Mouse (Mus musculus) embryo, embryonic 11 days (tissue): ENCODE data around the gene Myh14.

ENCODE experiments used
- DNase-seq: peaks from one replicate; pipeline ENCODE4 v3.0.0-alpha.2; 2015

Myh14 gene

DNA sequence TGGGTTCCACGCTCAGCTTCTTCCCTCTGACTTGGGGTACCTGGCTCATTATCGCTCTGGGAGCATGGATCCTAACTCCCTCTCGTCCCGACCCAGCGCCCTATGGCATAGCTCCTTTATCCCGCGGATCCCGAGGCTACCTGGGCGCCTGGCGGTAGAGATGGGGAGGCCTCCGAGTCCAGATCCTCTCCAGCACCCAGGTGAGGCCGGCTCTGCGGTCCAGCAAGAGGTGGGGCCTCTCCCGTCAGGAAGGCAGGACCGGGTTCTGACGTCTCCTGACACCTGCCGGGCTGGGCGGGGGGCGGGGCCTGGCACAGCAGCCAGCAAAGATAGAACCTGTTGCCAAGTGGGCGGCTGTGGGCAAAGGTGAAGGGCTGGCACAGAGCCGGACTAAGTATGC lies 1.5 kb downstream of the Myh14 start:
- DNase-seq, result no peak

DNA sequence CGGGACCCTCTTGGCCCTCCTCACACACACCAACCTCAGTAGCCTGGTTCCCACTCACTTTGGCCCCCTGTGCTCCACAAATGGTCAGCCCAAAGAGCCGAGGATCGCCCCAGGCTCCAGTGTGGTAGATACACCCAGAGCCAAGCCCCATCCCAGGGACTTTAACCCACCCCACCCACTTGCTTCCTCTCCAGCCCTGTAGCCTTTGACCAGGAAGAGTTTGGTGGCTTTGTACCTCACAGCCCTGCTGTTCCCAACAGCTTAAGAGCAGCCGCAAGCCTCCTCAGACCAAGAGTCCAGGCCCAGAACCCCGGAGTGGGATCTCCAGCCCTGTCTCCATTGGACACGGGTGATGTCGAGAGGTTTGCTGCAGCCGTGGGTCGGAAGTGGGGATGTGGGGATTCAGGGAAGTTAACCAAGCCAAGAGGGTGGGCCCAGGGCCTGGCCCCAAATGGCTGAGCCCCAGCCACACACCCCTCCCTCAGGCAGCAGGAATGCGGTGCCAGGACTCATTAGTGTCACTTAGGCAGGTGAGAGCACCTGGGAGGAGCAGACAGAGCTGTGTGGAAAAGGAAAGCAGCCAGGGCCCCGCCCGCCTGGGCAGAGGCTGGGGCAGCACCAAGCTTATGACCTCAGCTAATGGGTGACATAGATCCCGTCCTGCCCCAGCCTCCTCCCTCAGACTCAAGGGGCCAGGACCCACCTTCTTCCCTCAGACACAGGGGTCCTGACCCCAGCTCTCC lies 2.5 kb downstream of the Myh14 start:
- DNase-seq, result no peak

DNA sequence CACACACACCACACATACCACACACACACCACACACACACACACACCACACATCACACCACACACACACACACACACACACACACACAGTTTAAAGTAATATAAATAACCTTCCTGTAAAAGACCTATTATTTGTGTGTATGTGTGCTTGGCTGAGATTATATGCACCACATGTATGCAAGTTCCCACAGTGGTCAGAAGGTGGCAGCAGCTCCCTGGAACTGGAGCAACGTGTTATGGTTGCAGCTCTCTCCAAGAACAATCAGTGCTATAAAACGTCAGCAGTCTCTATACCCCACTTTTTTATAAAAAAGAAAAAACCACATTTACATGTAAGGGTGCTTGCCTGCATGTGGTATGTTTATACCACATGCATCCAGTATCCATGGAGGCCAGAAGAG lies 4.2 kb downstream of the Myh14 start:
- no peak for DNase-seq

DNA sequence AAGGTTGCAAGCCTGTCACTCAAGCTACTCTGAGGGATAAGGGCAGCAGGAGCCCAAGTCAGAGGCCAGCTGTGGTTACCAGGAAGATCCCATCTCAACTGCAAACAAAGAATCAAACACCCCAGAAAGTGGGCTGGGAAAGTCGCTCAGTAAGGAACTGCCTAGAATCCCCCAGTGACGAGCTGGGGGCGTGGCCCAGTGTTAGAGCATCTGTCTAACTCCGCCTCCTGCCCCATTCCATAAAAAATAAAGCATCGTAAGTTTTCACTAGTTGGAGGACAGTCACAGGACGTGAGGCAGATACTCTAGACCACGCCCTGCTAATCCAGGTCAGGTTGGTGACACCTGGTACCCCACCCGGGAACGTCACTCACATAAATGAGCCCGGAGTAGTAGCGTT lies 5.9 kb downstream of the Myh14 start:
- no peak for DNase-seq

DNA sequence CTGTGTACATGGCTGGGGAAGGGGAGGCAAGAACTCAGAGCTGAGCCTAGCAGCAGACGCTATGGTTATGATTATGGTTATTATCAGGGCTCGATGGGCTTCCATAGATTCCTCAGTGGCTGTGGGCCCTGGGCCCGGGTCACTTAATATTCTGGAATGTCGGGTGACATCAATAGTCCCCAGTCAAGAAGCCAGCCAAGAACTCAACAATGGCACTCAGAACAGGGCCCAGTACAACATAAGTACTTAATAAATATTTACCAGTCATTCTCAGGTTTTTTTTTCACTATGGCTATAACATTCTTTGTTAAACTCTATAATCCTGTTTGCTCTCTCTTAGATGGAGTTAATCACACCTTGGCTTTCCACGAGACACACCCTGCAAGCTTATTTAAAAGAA lies 7.1 kb downstream of the Myh14 start:
- no peak for DNase-seq

DNA sequence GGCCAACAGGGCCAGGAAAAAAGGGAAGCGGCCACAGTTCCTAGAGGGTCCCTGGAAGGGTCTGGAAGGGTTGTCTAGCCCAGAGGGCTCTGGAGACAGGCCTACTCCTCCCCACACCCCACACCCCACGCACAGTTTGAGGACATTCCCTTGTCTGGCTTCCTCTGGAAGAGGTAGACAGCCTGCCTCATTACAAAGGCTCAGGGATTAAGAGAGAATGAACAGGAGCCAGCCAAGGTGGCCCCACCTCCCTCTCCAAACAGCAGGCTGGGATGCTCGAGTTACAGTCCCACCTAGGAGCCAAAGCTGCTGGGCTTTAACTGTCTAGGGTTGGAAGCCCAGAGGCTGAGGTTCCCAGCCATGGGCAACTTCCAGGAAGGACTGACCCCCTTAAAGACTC lies 8.1 kb downstream of the Myh14 start:
- DNase-seq, result no peak

DNA sequence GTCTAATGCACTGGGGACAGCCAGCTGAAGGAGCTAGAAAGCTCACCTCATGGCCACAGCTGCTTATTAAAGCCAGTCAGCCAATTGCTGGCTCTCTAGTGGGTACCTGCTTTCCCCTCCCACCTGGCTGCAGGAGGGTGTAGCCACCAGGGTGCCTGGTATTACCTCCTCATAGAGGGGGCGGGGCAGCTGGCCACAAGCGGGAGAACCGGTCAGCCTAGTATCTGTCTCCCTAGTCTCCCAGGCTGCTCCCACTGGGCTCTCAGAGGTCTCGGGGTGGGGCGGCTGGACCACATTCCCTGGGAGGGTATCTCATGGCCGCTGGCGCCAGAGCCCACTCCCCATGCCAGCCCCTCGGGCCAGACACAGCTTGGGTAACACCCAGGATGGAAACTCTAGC lies 8.5 kb downstream of the Myh14 start:
- DNase-seq, result no peak

DNA sequence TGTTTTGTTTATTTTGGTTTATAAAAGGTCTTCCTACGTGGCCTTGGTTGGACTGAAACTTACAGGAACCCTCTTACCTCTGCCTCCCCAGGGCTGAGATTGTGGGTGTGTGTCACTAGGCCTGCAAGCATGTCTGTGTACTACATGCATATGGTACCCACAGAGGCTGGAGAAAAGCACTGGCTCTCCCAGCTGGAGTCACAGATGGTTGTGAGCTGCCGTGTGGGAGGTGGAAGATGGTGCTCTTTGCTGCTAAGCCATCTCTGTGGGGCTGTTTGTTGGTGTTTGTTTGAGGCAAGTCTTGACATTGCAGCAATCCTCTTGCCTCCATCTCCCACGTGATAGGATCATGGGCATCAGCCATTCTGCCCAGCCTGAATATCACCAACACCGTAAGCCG lies 9.4 kb downstream of the Myh14 start:
- DNase-seq, result no peak

DNA sequence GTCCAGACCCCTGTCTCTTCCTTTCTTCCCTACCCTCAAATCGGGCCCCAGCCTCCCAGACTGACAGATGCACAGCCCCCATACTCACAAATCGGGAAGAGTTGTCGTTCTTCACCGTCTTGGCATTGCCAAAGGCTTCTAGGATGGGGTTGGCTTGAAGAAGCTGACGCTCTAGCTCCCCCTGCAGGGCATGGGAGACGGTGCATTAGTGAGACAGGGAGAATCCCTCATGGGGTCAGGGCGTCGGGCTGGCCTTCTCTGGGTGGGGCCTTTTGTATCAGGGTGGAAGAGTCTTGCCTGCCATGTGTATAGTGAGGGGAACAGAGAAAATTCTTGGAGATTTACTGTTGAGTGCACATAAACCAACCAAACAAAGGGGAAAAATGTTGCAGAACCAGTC lies 15.1 kb downstream of the Myh14 start:
- peak; percentile 62 for DNase-seq

DNA sequence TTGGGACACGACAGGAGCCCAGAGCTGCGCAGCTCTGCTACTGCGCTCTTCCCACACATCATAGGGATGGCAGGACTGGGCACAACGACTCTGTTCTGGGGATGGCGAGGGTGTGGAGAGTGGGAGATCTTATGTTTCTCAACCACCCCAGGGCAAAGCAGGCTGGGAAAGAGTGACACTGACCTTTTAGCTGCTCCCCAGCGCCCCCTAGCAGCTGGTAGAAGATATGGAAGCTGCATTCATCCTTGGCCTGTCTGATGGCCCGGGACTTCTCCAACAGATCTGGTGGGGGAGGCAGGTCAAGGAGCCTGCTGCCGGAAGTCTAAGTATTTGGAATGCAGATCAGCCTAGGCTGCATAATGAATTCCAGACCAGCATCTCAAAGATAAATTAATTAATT lies 16.9 kb downstream of the Myh14 start:
- no peak for DNase-seq

DNA sequence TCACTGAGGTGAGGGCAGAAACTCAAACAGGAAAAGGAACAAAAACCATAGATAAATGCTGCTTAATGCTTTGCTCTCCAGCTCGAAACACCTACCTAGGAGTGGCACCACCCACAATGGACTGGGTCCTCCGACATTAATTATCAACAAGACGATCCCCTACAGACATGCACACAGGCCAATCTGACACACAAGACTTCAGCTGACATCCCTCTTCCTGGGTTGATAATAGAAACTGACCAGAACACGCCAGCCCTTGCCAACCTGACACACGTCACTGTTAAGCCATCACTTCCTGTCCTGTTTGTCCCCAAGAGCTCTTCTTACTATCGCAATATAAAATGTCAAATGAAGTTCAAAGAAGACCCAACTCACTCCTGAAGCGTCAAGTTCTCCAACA lies 19.2 kb downstream of the Myh14 start:
- DNase-seq, result no peak

DNA sequence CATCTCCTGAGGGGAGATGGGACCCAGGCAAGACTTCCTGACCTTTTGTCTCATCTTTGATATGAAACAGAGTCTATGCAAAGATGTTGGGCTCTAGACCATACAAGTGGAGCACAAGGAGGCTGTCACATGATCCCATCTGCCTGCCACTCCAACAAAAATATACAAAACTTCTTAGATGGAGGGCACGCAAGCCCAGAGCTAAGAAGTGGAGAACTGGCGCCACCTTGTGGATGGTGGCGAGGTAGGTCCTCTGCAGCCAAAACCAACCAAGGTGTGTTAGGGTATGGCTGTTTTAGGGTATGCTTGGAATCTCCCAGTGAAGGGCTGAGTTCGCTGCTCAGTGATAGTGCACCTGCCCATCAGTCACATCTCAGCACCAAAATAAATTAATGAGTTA lies 20.7 kb downstream of the Myh14 start:
- DNase-seq, result peak; percentile 78

DNA sequence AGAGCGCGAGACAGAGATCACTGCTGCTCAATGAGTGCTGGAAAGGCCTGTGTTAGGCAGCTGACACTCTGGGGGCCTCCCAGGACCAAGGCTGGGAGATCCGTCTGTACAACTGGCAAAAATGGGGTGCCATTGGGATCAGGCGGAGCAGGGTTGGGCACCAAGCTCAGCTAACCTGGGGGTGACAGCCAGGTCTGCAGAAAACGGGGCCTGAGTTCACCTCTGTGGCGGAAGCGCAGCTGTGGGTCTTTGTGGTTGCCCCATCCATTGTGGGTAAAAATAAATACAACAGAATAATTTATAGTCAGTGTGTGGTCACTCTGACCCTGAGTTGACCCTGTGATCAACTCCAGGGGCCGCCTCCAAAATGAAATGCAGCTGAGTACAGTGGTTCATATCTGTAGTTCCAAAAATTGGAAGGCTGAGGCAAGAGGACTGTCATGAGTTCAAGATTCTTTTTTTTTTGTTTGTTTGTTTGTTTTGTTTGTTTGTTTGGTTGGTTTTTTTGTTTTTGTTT lies 21.5 kb downstream of the Myh14 start:
- DNase-seq, result no peak

DNA sequence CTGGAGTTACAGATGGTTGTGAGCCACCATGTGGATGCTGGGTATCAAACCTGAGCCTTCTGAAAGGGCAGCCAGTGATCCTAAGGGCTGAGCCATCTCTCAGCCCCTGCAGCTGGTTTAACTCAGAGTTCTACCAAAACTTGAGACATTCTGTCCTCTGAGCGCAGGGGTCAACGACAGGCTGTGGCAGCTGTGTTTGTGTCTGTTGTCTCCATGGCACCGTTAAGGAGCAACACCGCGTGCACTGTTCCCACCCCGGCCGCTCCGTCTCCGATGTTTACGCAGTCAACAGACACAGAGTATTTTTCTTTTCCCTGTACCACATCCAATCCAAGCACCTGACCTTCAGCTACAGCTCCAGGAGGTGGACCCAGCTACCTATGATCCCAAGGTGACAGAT lies 22.9 kb downstream of the Myh14 start:
- no peak for DNase-seq

DNA sequence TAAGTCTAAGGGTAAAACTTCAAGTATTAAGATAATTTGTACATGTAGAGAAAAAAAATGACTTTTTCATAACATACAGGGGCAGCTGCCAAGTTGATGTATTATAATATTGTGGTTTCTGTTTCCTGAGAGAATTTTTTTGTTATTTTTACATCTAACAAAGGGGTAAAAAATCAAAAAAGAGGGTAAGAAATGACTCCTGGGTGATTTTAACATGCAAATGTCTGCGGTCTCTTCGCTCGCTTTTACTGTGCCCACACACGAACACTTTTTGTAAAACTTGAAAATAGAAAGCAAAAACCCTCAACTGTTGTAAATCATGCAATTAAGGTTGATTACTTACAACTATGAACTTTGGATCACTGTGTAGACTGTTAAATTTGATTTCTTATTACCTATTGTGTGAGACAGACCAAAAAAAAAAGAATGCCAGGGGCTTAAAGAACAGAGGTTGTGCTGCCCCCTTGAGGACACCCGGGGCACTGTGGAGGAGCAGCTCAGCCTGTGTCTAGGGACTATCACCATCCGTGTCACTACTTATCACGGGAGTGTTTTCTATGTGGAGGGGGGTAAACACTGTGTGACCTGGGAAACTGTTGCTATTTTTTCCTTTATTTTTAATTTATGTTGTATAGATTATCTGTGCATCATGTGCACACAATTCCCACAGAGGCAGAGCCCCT lies 23.5 kb downstream of the Myh14 start:
- peak; percentile 78 for DNase-seq

DNA sequence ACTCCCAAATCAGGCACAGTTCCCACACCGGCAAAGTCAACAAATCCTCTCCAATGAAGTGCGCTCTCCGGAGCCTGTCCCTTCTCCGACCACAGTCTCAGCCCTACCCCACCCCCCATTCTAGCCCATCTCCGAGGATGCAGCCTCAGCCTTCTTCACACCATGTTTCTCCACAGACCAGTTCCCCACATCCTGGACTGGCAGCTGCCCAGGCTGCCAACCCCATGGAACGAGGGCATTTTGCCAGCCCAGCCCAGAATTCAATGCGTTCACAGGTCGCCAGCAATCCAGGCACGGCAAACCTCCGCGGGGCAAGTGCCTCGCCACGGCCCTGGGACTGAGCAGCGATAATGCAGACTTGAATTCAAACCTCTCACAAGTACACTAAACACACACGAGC lies 24.7 kb downstream of the Myh14 start:
- DNase-seq, result no peak

DNA sequence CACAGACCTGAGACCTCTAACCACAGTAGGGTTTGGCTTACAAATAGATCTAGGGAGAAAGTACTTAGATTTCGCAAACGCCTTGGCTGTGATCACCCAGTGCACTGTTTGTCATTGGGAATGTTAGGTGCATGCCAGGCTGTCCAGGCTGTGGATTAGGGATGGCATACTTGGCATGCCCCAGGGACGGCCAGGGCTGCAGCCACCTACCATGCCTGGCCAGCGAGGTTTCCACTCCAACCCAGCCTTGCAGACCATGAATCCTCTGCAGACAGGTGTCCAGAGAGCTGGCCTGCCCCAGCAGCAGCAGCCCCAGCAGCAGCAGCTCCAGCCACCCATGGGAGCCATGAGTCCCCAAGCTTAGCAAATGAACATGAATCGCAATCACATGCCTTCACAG lies 25.4 kb downstream of the Myh14 start:
- DNase-seq, result no peak

DNA sequence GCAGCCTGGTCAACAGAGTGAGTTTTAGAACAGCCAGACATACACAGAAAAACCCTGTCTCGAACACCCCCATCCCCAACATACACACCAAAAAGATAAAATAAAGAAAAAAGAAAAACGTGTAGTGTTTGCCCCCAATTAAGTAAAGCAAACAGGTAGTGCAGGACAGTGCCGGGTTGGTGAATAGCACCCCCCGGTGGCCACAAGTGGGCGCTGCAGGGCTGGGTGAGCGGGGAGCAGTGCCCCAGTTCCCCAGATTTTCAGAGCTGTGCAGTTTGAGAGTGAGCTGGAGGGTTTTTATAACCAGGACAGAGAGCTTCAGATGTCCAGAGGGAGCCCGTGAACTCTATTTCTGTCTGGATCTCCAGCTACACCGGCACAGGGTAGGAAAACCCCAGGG lies 28.8 kb downstream of the Myh14 start:
- DNase-seq, result no peak

DNA sequence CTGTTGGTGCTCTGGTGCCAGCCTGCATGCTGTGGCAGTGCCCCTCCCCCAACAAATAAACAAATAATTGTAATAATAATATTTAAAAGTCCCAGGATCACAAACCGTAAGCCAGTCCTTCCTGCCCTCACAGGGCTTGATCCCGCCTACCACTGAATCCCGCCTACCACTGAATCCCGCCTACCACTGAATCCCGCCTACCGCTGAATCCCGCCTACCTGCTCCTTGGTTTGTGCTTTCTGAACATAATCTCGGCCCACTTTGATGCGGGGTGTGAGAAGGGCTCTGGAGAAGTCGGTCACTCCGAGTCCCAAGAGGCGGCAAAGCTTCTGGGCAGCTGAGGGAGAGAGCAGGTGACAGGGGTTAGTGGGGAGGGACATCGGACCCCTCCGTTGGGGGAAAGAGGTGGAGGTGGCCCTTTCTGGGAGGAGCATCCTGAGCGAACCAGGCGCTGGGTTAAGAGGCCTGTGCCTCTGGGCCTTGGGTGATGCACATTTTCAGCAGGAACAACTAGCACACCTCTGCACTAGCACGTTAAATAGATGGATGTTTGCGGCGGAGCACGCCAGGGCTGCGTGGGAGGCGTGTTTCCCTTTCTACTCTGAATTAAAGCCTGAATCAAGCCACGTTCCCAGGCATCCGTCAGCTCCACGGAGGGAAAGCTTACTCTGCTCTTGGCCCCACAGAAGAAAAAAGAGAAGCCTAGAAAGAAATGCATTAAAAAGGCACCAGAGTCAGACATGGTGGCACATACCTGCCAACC lies 29.6 kb downstream of the Myh14 start:
- peak; percentile 15 for DNase-seq

DNA sequence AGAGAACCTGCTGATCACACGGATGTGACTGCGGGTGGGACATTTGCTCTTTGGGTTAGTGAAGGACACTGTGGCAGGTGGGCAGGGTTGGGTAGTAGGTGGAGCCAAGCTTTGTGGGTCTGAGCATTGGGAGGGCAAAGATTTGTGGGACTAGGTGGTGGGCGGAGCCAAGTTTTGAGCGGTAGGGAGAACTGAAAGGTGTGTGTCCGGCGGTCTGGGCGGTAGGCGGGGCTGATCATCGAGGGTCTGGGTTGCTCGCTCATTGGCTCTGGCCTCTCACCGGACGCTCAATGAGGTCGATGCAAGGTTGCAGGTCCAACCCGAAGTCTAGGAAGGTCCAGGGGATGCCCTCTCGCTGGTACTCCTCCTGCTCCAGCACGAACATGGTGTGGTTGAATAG lies 32.0 kb downstream of the Myh14 start:
- no peak for DNase-seq

DNA sequence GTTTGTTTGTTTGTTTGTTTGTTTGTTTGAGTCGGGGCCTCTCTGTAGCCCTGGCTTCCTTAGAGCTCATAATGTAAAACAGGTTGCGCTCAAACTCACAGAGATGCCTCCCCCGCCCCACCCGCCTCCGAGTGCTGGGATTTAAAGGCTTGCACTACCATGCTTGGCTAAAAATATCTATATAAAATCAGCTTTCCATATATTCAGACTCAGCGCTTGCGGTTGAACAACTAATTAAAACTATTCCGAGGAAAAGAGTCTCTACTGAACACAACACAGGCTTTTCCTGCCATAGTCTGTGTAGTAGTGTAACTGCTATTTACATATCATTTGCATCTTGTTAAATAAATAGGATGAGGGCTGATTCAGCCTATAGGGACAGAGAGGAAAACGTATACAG lies 34.0 kb downstream of the Myh14 start:
- no peak for DNase-seq

DNA sequence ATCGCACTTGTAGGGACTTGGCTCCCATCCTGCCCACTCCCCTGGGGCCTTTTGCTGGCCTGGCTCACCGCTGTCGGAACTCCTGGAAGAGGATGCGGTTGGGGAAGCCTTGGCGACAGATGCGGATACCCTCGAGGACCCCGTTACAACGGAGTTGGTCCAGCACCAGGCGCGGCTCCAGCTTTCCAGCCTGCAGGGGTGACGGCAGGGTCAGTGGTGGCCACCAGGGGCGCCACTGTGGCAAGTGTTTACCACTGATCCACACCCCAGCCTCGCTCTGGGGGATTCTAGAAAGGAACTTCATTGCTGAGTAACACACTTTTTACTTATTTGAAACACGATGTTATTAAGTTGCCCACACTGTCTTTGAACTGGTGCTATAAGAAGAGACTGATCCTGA lies 37.2 kb downstream of the Myh14 start:
- DNase-seq, result peak; percentile 48

DNA sequence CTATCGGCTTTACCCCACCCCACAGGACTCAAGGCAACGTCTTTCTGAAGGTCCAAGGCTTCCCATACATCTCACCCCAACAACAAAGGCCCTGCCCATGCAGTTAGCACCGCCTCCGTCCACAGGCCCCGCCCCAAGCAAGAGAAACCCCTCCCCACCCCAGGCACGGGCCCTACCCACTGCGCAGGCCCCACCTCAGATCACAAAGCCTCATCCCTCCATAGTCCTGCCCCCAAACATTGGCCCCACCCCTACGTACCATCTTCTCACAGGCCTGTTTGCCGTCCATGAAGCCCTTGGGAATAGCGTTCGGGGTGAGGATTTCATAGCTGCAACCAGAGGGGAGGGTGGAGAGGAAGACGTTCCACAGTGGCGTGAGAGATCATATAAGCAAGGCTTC lies 38.0 kb downstream of the Myh14 start:
- DNase-seq, result no peak

DNA sequence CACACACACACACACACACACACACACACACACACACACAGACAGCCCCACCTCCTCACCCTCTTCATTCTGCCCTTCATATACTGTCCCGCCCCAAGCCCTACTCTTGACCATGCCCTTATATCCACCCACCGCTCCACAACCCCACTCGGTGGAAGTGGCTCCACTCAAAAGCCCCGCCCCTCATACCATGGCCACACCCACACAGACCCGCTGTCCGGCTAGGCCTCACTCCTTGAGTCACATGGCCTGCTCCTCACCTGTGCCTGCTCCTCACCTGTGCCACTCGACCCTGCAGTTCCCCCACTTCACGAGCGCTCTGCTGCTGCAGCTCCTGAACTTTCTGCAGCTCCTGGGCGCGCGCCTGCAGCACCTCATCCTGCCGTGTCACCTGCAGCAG lies 40.2 kb downstream of the Myh14 start:
- DNase-seq, result no peak
